Mouse (Mus musculus): ENCODE results near the gene Xndc1. TPM values are rescaled to one million over a fixed set of nuclear protein-coding genes. Genes with fewer than 3 reads are reported as not detected.

Xndc1 gene
- polyA plus RNA-seq, 1 experiment from 2014 or later = 21.6 TPM

DNA sequence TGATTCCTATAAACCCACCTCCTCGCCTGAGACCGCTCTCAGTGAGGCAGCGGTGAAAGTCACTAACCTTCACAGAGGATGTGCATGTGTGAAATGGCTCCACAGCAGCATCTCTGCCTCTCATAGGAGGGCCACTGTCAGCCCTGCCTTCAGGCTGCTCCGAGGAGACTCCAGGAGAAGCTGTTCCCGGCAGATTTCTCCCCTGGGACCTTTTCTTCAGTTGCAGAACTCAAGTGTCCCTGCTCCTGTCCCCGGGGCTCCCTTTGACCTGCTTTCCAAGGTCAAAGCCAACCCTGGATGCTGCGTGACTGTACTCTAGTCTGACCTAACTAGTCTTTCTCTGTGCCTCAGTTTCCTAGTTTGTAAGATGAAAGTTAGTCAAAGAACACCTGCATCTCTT lies 43.9 kb downstream of the Xndc1 start, which contains the start of gene Art5:
Gene Art5, minus strand, starts transcription at position 319 of the 400 bp plus-strand sequence.
- WGBS = 69% methylated on average over 7 of the region's 7 CpGs
- H3K4me3 ChIP-seq (ENCODE audit: low read length) = no peak within 1 kb of the TSS
- no peak within 1 kb of the TSS for H3K9ac ChIP-seq (ENCODE audit: low read length)
- H3K27ac ChIP-seq (ENCODE audit: low read length) = no peak within 1 kb of the TSS
- no peaks in the 10 kb centered on the region for H3K27me3 ChIP-seq (ENCODE audit: control insufficient read depth, insufficient read depth, low read length)
- no peaks in the 10 kb centered on the region for H3K36me3 ChIP-seq (ENCODE audit: control insufficient read depth, insufficient read depth)
- no peak for ATAC-seq (replicated peaks; ENCODE audit: extremely low read depth, insufficient read depth, low FRiP score)
- H3K9me3 ChIP-seq (replicated peaks; ENCODE audit: control insufficient read depth, low read length) = no peaks in the 10 kb centered on the region
- H3K4me1 ChIP-seq (ENCODE audit: control insufficient read depth, insufficient read depth, low read length) = peaks cover 5% of the 10 kb centered on the region; the same call in 1 of the 2 replicates
- H3K4me2 ChIP-seq (ENCODE audit: low read depth, low read length) = no peak within 1 kb of the TSS

DNA sequence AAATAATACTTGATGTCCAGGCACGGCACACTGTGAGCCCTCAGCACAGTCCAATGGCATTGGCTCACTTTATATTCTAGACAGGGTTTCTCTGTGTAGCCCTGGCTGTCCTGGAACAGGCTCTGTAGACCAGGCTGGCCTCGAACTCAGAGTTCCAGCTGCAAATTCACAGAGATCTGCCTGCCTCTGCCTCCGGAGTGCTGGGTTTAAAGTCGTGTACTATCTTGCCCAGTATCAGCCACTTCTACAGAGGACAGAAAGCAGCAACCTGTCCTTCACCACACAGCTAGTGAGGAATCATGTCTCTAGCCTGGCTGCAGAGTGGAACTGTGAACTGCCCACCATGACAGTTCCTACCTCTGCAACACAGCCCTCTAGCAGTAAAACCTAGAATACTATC lies 44.4 kb downstream of the Xndc1 start:
- H3K4me3 ChIP-seq (ENCODE audit: low read length) = no peak overlapping the region
- WGBS = 82% methylated on average over 4 of the region's 4 CpGs
- H3K36me3 ChIP-seq (ENCODE audit: control insufficient read depth, insufficient read depth) = no peaks in the 10 kb centered on the region
- no peak for ATAC-seq (replicated peaks; ENCODE audit: extremely low read depth, insufficient read depth, low FRiP score)
- no peaks in the 10 kb centered on the region for H3K27me3 ChIP-seq (ENCODE audit: control insufficient read depth, insufficient read depth, low read length)
- no peak overlapping the region for H3K27ac ChIP-seq (ENCODE audit: low read length)
- no peak overlapping the region for H3K4me2 ChIP-seq (ENCODE audit: low read depth, low read length)
- no peaks in the 10 kb centered on the region for H3K9me3 ChIP-seq (replicated peaks; ENCODE audit: control insufficient read depth, low read length)
- peaks cover 5% of the 10 kb centered on the region; the same call in 1 of the 2 replicates for H3K4me1 ChIP-seq (ENCODE audit: control insufficient read depth, insufficient read depth, low read length)
- H3K9ac ChIP-seq (ENCODE audit: low read length) = no peak overlapping the region

- 70% methylated on average over 45 of the region's 45 CpGs for WGBS
- Histone ChIP-seq H3K9ac (ENCODE audit: low read length) (no peak overlapping the region), H3K27me3 (ENCODE audit: control insufficient read depth, insufficient read depth, low read length) (no peaks in the 10 kb centered on the region), H3K4me1 (ENCODE audit: control insufficient read depth, insufficient read depth, low read length) (no peaks in the 10 kb centered on the region), H3K4me2 (ENCODE audit: low read depth, low read length) (no peak overlapping the region), H3K27ac (ENCODE audit: low read length) (no peak overlapping the region), H3K36me3 (ENCODE audit: control insufficient read depth, insufficient read depth) (no peaks in the 10 kb centered on the region), H3K9me3 (replicated peaks; ENCODE audit: control insufficient read depth, low read length) (no peaks in the 10 kb centered on the region), H3K4me3 (ENCODE audit: low read length) (no peak overlapping the region)
- no peak for ATAC-seq (replicated peaks; ENCODE audit: extremely low read depth, insufficient read depth, low FRiP score)
Measured at GRCm38 (mm10) chr7:102113151-102113729, 47.9 kb downstream of the Xndc1 start.

GRCm38 (mm10) chr7:102116579-102117331 lies 51.4 kb downstream of the Xndc1 start, which contains the start of gene Chrna10:
Gene Chrna10 (minus strand): TSS chr7:102116828.
- Histone ChIP-seq H3K36me3 (ENCODE audit: control insufficient read depth, insufficient read depth) (peaks cover 25% of the 10 kb centered on the region), H3K4me1 (ENCODE audit: control insufficient read depth, insufficient read depth, low read length) (no peaks in the 10 kb centered on the region), H3K27ac (ENCODE audit: low read length) (no peak within 1 kb of the TSS), H3K27me3 (ENCODE audit: control insufficient read depth, insufficient read depth, low read length) (no peaks in the 10 kb centered on the region), H3K9ac (ENCODE audit: low read length) (no peak within 1 kb of the TSS), H3K9me3 (replicated peaks; ENCODE audit: control insufficient read depth, low read length) (no peaks in the 10 kb centered on the region), H3K4me2 (ENCODE audit: low read depth, low read length) (no peak within 1 kb of the TSS), H3K4me3 (ENCODE audit: low read length) (no peak within 1 kb of the TSS)
- WGBS = 36% methylated on average over 7 of the region's 7 CpGs
- peak; percentile 49; the same call in 1 of the 2 replicates for ATAC-seq (replicated peaks; ENCODE audit: extremely low read depth, insufficient read depth, low FRiP score)

DNA sequence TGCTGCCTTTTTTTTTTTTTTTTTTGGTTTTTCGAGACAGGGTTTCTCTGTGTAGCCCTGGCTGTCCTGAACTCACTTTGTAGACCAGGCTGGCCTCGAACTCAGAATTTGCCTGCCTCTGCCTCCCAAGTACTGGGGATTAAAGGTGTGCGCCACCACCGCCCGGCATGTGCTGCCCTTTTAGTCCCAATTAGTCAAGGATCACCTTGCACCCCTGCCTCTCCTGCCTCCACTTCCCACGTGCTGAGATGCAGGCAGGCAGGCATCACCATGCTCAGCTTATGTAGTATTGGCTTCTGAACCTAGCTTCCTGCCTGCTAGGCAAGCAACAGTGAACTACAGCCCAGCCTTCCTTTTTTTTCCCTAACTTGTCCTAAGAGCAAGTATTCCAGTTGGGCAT lies 52.1 kb downstream of the Xndc1 start:
- Histone ChIP-seq H3K9me3 (replicated peaks; ENCODE audit: control insufficient read depth, low read length) (no peaks in the 10 kb centered on the region), H3K36me3 (ENCODE audit: control insufficient read depth, insufficient read depth) (peaks cover 31% of the 10 kb centered on the region), H3K27me3 (ENCODE audit: control insufficient read depth, insufficient read depth, low read length) (no peaks in the 10 kb centered on the region), H3K4me3 (ENCODE audit: low read length) (no peak overlapping the region), H3K27ac (ENCODE audit: low read length) (no peak overlapping the region), H3K9ac (ENCODE audit: low read length) (no peak overlapping the region), H3K4me2 (ENCODE audit: low read depth, low read length) (no peak overlapping the region), H3K4me1 (ENCODE audit: control insufficient read depth, insufficient read depth, low read length) (no peaks in the 10 kb centered on the region)
- no peak for ATAC-seq (replicated peaks; ENCODE audit: extremely low read depth, insufficient read depth, low FRiP score)
- 73% methylated on average over 6 of the region's 6 CpGs for WGBS

DNA sequence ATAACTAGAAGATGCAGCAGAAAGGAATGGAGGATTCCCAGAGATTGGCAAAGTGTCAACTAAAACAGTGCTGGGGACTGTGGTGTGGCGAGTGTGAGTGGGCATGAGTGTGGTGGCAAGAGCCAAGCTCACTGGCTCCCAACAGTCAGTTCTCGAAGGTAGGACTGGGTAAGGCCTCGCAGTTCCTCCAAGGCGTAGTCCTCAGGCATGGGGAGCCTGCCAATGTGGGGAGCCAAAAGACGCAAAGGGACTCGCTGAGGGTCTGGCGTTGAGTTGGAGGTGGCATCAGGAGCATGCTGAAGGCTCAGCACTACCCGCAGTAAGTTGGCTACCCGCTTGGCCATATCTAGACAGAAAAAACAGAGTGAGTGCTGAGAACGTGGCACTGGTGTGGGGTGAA lies 55.0 kb downstream of the Xndc1 start:
- ATAC-seq (replicated peaks; ENCODE audit: extremely low read depth, insufficient read depth, low FRiP score) = no peak
- peaks cover 59% of the 10 kb centered on the region for H3K36me3 ChIP-seq (ENCODE audit: control insufficient read depth, insufficient read depth)
- H3K4me2 ChIP-seq (ENCODE audit: low read depth, low read length) = no peak overlapping the region
- no peaks in the 10 kb centered on the region for H3K9me3 ChIP-seq (replicated peaks; ENCODE audit: control insufficient read depth, low read length)
- H3K27me3 ChIP-seq (ENCODE audit: control insufficient read depth, insufficient read depth, low read length) = no peaks in the 10 kb centered on the region
- WGBS = 92% methylated on average over 10 of the region's 10 CpGs
- H3K27ac ChIP-seq (ENCODE audit: low read length) = no peak overlapping the region
- no peak overlapping the region for H3K4me3 ChIP-seq (ENCODE audit: low read length)
- H3K9ac ChIP-seq (ENCODE audit: low read length) = no peak overlapping the region
- H3K4me1 ChIP-seq (ENCODE audit: control insufficient read depth, insufficient read depth, low read length) = no peaks in the 10 kb centered on the region

GRCm38 (mm10) chr7:102132395-102132794 lies 67.1 kb downstream of the Xndc1 start:
- H3K27me3 ChIP-seq (ENCODE audit: control insufficient read depth, insufficient read depth, low read length) = no peaks in the 10 kb centered on the region
- WGBS = 78% methylated on average over 4 of the region's 4 CpGs
- H3K9me3 ChIP-seq (replicated peaks; ENCODE audit: control insufficient read depth, low read length) = no peaks in the 10 kb centered on the region
- ATAC-seq (replicated peaks; ENCODE audit: extremely low read depth, insufficient read depth, low FRiP score) = no peak
- no peak overlapping the region for H3K9ac ChIP-seq (ENCODE audit: low read length)
- H3K4me1 ChIP-seq (ENCODE audit: control insufficient read depth, insufficient read depth, low read length) = no peaks in the 10 kb centered on the region
- no peak overlapping the region for H3K4me3 ChIP-seq (ENCODE audit: low read length)
- H3K27ac ChIP-seq (ENCODE audit: low read length) = no peak overlapping the region
- peaks cover 63% of the 10 kb centered on the region for H3K36me3 ChIP-seq (ENCODE audit: control insufficient read depth, insufficient read depth)
- H3K4me2 ChIP-seq (ENCODE audit: low read depth, low read length) = no peak overlapping the region

Other genes starting within 250 kb of the Xndc1 start
- 0.15 and 0.32 TPM in 2 replicates for gene Phox2a, start 247.2 kb upstream of the Xndc1 start, polyA plus RNA-seq (2015; fragmentation: Nextera tagmentation; extraction: Ambion mirVana)
- gene Inppl1, start 227.3 kb upstream of the Xndc1 start, polyA plus RNA-seq (2015; fragmentation: Nextera tagmentation; extraction: Ambion mirVana) = 48.9 and 59.3 TPM in 2 replicates
- gene Folr2, start 208.3 kb upstream of the Xndc1 start, polyA plus RNA-seq (2015; fragmentation: Nextera tagmentation; extraction: Ambion mirVana) = 0.98 and 2.4 TPM in 2 replicates
- gene Anapc15, start 201.8 kb upstream of the Xndc1 start, polyA plus RNA-seq (2015; fragmentation: Nextera tagmentation; extraction: Ambion mirVana) = 53.2 and 54.0 TPM in 2 replicates
- gene Folr1, start 194.7 kb upstream of the Xndc1 start, polyA plus RNA-seq (2015; fragmentation: Nextera tagmentation; extraction: Ambion mirVana) = 4.0 and 4.7 TPM in 2 replicates
- gene Lamtor1, start 159.6 kb upstream of the Xndc1 start, polyA plus RNA-seq (2015; fragmentation: Nextera tagmentation; extraction: Ambion mirVana) = 147 and 151 TPM in 2 replicates
- gene Tomt, start 159.2 kb upstream of the Xndc1 start, polyA plus RNA-seq (2015; fragmentation: Nextera tagmentation; extraction: Ambion mirVana) = 0.14 TPM in 1 of 2 replicates, not detected in the other
- gene Lrrc51, start 131.6 kb upstream of the Xndc1 start, polyA plus RNA-seq (2015; fragmentation: Nextera tagmentation; extraction: Ambion mirVana) = 5.9 and 7.0 TPM in 2 replicates
- 41.0 and 46.5 TPM in 2 replicates for gene Numa1, start 131.4 kb upstream of the Xndc1 start, polyA plus RNA-seq (2015; fragmentation: Nextera tagmentation; extraction: Ambion mirVana)
- 1.9 and 3.2 TPM in 2 replicates for gene Il18bp, start 46.8 kb upstream of the Xndc1 start, polyA plus RNA-seq (2015; fragmentation: Nextera tagmentation; extraction: Ambion mirVana)
- 16.5 and 17.3 TPM in 2 replicates for gene Rnf121, start within 50 bp of the Xndc1 start, polyA plus RNA-seq (2015; fragmentation: Nextera tagmentation; extraction: Ambion mirVana)
- 0.80 and 0.95 TPM in 2 replicates for gene Xntrpc, start 202 bp downstream of the Xndc1 start, polyA plus RNA-seq (2015; fragmentation: Nextera tagmentation; extraction: Ambion mirVana)
- gene Trpc2, start 17.6 kb downstream of the Xndc1 start, polyA plus RNA-seq (2015; fragmentation: Nextera tagmentation; extraction: Ambion mirVana) = 0.12 and 0.17 TPM in 2 replicates
- 3.1 and 5.0 TPM in 2 replicates for gene Art1, start 36.2 kb downstream of the Xndc1 start, polyA plus RNA-seq (2015; fragmentation: Nextera tagmentation; extraction: Ambion mirVana)
- 1.4 and 1.9 TPM in 2 replicates for gene Art5, start 44.0 kb downstream of the Xndc1 start, polyA plus RNA-seq (2015; fragmentation: Nextera tagmentation; extraction: Ambion mirVana)
- 0.24 TPM in 1 of 2 replicates, not detected in the other for gene Chrna10, start 51.3 kb downstream of the Xndc1 start, polyA plus RNA-seq (2015; fragmentation: Nextera tagmentation; extraction: Ambion mirVana)
- gene Nup98, start 144.7 kb downstream of the Xndc1 start, polyA plus RNA-seq (2015; fragmentation: Nextera tagmentation; extraction: Ambion mirVana) = 20.7 and 20.8 TPM in 2 replicates
- 56.4 and 61.6 TPM in 2 replicates for gene Pgap2, start 144.7 kb downstream of the Xndc1 start, polyA plus RNA-seq (2015; fragmentation: Nextera tagmentation; extraction: Ambion mirVana)
- gene Rhog, start 190.5 kb downstream of the Xndc1 start, polyA plus RNA-seq (2015; fragmentation: Nextera tagmentation; extraction: Ambion mirVana) = 54.1 and 59.6 TPM in 2 replicates
- 16.2 and 18.5 TPM in 2 replicates for gene Stim1, start 202.3 kb downstream of the Xndc1 start, polyA plus RNA-seq (2015; fragmentation: Nextera tagmentation; extraction: Ambion mirVana)

Data from heart, embryonic 16.5 days (tissue).